In the genomic region with DNA sequence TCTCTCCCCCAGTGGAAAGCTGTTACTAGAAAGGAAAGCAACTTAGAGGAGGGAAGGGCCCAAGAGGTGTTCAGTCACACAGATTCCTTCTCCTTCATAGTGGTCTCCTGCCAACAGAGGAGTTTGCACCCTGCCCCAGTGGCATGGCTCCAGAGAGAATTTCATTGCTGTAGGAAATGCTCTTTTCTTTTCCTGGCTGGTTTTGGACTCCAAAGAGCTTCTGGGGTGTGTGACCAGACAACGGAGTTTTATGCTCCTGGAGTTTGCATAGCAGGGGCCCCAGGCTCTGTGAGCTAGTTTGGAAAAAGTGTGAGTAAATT, we compare ENCODE assay signal across 8 mouse cellular contexts. TPM values are rescaled to one million over a fixed set of nuclear protein-coding genes. Genes with fewer than 3 reads are reported as not detected.
A peak's percentile ranks its signal among the peaks of the same experiment; 100 is the strongest.
DNase-seq lines count a peak whose midpoint lies in the region; ATAC-seq and TF ChIP-seq lines count a peak whose summit lies in the region.

No protein-coding gene starts in this region.

- no peak for TF ChIP-seq CTCF in intestine, postnatal 0 days (IDR thresholded peaks at IDR 0.05; ENCODE audit: low read depth)

- H3K4me2 ChIP-seq in forebrain, embryonic 14.5 days (ENCODE audit: low read length) = peak overlapping the region; percentile 64
- H3K4me2 ChIP-seq in intestine, postnatal 0 days (replicated peaks; ENCODE audit: low read depth) = peak overlapping the region; percentile 86

- 0 out of 2 replicates have a peak, but pooled peaks have one; percentile 1 for ATAC-seq in forebrain, embryonic 14.5 days
- no peak; the same call in 1 of the 2 replicates for ATAC-seq in intestine, postnatal 0 days
- no peak for ATAC-seq in megakaryocyte-erythroid progenitor cell, adult 5-6 weeks (replicated peaks; ENCODE audit: low FRiP score, low TSS enrichment, poor library complexity, severe bottlenecking)

- H3K36me3 ChIP-seq in forebrain, embryonic 14.5 days (ENCODE audit: control insufficient read depth, insufficient read depth, low read length) = no peaks in the 10 kb centered on the region
- H3K36me3 ChIP-seq in intestine, postnatal 0 days (ENCODE audit: control insufficient read depth, insufficient read depth) = no peaks in the 10 kb centered on the region

- peak overlapping the region; percentile 78 for H3K9ac ChIP-seq in forebrain, embryonic 14.5 days (ENCODE audit: low read length)
- peak overlapping the region; percentile 90 for H3K9ac ChIP-seq in intestine, postnatal 0 days (ENCODE audit: low read depth, low read length)

- H3K27ac ChIP-seq in forebrain, embryonic 14.5 days (ENCODE audit: low read depth, low read length) = no peak overlapping the region
- H3K27ac ChIP-seq in intestine, postnatal 0 days (ENCODE audit: low read depth, low read length) = peak overlapping the region; percentile 95

- no peaks in the 10 kb centered on the region for H3K27me3 ChIP-seq in forebrain, embryonic 14.5 days (replicated peaks; ENCODE audit: control insufficient read depth, insufficient read depth, low read length)
- H3K27me3 ChIP-seq in intestine, postnatal 0 days (replicated peaks; ENCODE audit: control insufficient read depth, insufficient read depth, low read length) = no peaks in the 10 kb centered on the region

- 5% methylated on average over 1 of the region's 1 CpGs for WGBS in forebrain, embryonic 14.5 days
- WGBS in intestine, postnatal 0 days = 6% methylated on average over 1 of the region's 1 CpGs

- peak; percentile 12 for DNase-seq in cerebellum, adult 9-10 months
- DNase-seq in cerebellum, adult 11-12 months = no peak
- DNase-seq in 3T3-L1 (ENCODE audit: low read depth, low spot score) = peak; percentile 66
- DNase-seq in forebrain, embryonic 14.5 days (ENCODE audit: low spot score) = peak; percentile 44
- peak; percentile 8 to 16 for DNase-seq in lung, postnatal 4 days
- DNase-seq in thymus, postnatal 36 days = no peak

- H3K4me1 ChIP-seq in forebrain, embryonic 14.5 days (ENCODE audit: control insufficient read depth, insufficient read depth, low read length) = 0 out of 2 replicates have a peak, but pooled peaks cover 3% of the 10 kb centered on the region
- no peaks in the 10 kb centered on the region for H3K4me1 ChIP-seq in intestine, postnatal 0 days (replicated peaks; ENCODE audit: control insufficient read depth, insufficient read depth, low read length)

- H3K9me3 ChIP-seq in forebrain, embryonic 14.5 days (replicated peaks; ENCODE audit: control insufficient read depth, low read length) = no peaks in the 10 kb centered on the region
- H3K9me3 ChIP-seq in intestine, postnatal 0 days (ENCODE audit: control insufficient read depth) = no peaks in the 10 kb centered on the region

- peak overlapping the region; percentile 77 for H3K4me3 ChIP-seq in forebrain, embryonic 14.5 days (ENCODE audit: low read depth, low read length)
- peak overlapping the region; percentile 91 for H3K4me3 ChIP-seq in intestine, postnatal 0 days (ENCODE audit: low read depth, low read length)

RNA-seq across cellular contexts. Expression of gene Vegfc, which starts 0.7 kb away (rescaled TPM):
- polyA plus RNA-seq in forebrain, embryonic 14.5 days (2014; fragmentation: Nextera tagmentation; extraction: Ambion mirVana) = 2.3 and 3.7 TPM in 2 replicates
- polyA plus RNA-seq in intestine, postnatal 0 days (2015; fragmentation: Nextera tagmentation; extraction: Ambion mirVana) = 9.1 and 9.2 TPM in 2 replicates
- total RNA-seq in megakaryocyte-erythroid progenitor cell, adult 5-6 weeks (2014; fragmentation: Nextera tagmentation) = 4.7 TPM in 1 of 2 replicates, not detected in the other
- 0.34 TPM in 1 of 2 replicates, not detected in the other for total RNA-seq in megakaryocyte-erythroid progenitor cell, adult 5-6 weeks (2017)

Comparison
In these comparisons a context has a peak if more than half of its experiments do, and no peak if none do; other contexts are left out.
1. DNase-seq: peak in cerebellum, adult 9-10 months (single experiment), 3T3-L1 (single experiment), forebrain, embryonic 14.5 days (single experiment) and lung, postnatal 4 days (2 of 2); none in cerebellum, adult 11-12 months (single experiment) and thymus, postnatal 36 days (0 of 2).